In the genomic region with DNA sequence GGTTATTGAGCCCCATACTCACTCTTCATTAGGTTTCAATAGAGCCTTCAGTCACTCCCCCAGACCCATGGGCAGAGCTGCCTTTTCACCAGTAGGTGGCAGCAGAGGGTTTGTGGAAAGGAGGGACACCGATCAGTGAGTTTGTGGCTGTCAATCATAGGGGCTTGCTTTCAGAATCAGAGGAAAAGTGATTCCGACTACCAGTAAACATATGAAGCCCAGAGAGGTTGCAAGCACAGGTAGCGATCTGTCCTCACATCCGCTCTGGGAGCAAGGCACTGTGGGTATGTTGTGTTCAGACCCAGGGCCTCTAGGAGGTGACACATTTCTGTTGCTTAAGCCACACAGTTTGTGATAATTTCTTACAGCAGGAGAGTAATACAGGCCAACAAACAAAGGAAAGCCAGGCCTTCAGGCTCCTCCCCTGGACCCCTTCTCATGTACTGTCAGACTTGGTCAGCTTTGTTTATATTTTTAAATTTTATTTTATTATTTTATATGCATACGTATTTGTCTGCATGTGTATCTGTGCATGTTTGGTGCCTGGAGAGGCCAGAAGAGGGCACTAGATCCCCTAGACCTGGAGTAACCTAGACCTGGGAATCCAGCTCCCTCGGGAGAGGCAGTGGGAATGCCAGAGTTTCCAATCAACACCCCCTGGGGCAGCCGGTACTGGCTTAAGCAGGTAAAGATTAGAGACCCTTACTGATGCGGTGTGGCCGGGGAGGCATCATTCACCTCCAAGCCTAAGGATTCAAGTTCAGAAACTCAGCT, we compare ENCODE assay signal across 8 mouse cellular contexts. TPM values are rescaled to one million over a fixed set of nuclear protein-coding genes. Genes with fewer than 3 reads are reported as not detected.
DNase-seq lines count a peak whose midpoint lies in the region; ATAC-seq and TF ChIP-seq lines count a peak whose summit lies in the region.

No protein-coding gene starts in this region.

- H3K27ac ChIP-seq in cerebellum, adult 2 months (ENCODE audit: insufficient read depth, low read length) = no peak overlapping the region
- no peak overlapping the region for H3K27ac ChIP-seq in hindbrain, embryonic 12.5 days

- peak overlapping the region; percentile 36 for H3K4me3 ChIP-seq in cerebellum, adult 2 months (replicated peaks; ENCODE audit: insufficient read depth, low read depth, low read length)
- H3K4me3 ChIP-seq in hindbrain, embryonic 12.5 days = peak overlapping the region; percentile 19

- no peaks in the 10 kb centered on the region for H3K27me3 ChIP-seq in cerebellum, adult 2 months (ENCODE audit: control insufficient read depth, insufficient read depth, low read length)
- no peaks in the 10 kb centered on the region for H3K27me3 ChIP-seq in hindbrain, embryonic 12.5 days

- ATAC-seq in hindbrain, embryonic 12.5 days (ENCODE audit: low FRiP score) = peak; percentile 91

- TF ChIP-seq CTCF in cerebellum, adult 2 months (IDR thresholded peaks at IDR 0.05; ENCODE audit: borderline replicate concordance, insufficient read depth, low read depth, low read length) = peak; percentile 88

- H3K4me2 ChIP-seq in hindbrain, embryonic 12.5 days (replicated peaks) = peak overlapping the region; percentile 45

- DNase-seq in NIH3T3 (ENCODE audit: low read depth) = peak; percentile 91
- peak; percentile 58 to 64 for DNase-seq in cerebellum, adult 2 months
- DNase-seq in forelimb bud, embryonic 11.5 days (ENCODE audit: low read depth, low spot score) = peak; percentile 86
- DNase-seq in layer of hippocampus, postnatal 10 days (ENCODE audit: low spot score in 2 of 2) = peak; percentile 83 to 84
- peak; percentile 74 for DNase-seq in lung, postnatal 25 days (ENCODE audit: low spot score)
- DNase-seq in ovary, postnatal 36 days (ENCODE audit: low spot score) = peak; percentile 62
- DNase-seq in thymus, postnatal 14 days = peak; percentile 86

- no peaks in the 10 kb centered on the region for H3K36me3 ChIP-seq in hindbrain, embryonic 12.5 days

- WGBS in cerebellum, adult 2 months = 16% methylated on average over 9 of the region's 9 CpGs
- 4% methylated on average over 9 of the region's 9 CpGs for whole genome bisulfite sequencing in hindbrain, embryonic 12.5 days

- no peaks in the 10 kb centered on the region for H3K4me1 ChIP-seq in cerebellum, adult 2 months (ENCODE audit: control insufficient read depth, insufficient read depth, low read length)
- peaks cover 8% of the 10 kb centered on the region; the same call in 1 of the 2 replicates for H3K4me1 ChIP-seq in hindbrain, embryonic 12.5 days

- H3K9ac ChIP-seq in hindbrain, embryonic 12.5 days = no peak overlapping the region

- no peak for TF ChIP-seq POLR2A in cerebellum, adult 2 months (IDR thresholded peaks at IDR 0.05; ENCODE audit: borderline replicate concordance, insufficient read depth, low read length)

- H3K9me3 ChIP-seq in hindbrain, embryonic 12.5 days (replicated peaks) = no peaks in the 10 kb centered on the region

RNA-seq across cellular contexts. Expression of a gene that starts 20.8 kb away (rescaled TPM):
- 13.2 and 14.5 TPM in 2 replicates for polyA plus RNA-seq in cerebellum, adult 2 months (2012; rRNA removed)
- polyA plus RNA-seq in hindbrain, embryonic 12.5 days (2016; fragmentation: Nextera tagmentation; extraction: Ambion mirVana) = 36.3 and 44.6 TPM in 2 replicates
- 10 to 100 TPM; 12.2 TPM for total RNA-seq in layer of hippocampus, postnatal 10 days (2021)
